15 mouse cellular contexts compared by ENCODE assay signal in the genomic region with DNA sequence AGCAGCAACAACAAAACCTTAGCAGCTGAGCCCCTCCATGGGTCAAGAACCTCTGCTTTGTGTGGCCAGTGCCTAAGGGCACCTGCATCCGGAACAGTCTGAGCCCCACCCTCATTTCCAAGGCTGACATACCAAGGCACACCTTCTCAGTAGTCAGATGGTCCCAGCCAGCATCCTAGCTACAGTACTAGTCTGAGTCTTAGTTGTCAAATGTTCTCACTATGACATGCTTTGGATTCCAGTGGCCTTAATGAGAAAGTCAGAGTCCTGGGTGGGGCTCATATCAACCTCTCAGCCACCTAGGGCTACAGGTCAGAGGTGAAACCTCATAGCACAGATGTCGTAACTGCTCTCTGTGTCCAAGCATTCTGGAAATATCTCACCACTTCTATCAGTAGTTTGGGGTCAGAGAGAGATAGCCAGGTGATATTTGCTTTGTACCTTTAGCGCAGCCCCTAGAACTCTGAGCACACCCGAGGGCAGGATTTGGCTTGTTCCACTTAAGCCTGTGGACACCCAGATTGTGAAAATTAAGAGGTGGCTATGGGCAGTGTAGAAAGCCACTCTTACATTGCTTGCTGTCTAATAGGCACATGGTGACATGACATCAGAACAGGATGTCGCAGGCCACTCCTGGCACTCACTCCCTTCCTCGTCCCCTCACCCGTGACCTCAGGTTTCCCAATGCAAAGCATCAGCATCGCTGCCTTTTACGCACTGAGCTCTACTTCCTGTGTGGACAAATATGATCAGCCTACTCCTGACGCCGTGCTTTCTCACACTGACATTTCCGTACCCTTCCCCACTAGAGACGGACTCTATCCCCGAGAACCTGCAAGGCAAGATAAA. TPM values are rescaled to one million over a fixed set of nuclear protein-coding genes. Genes with fewer than 3 reads are reported as not detected.
DNase-seq lines count a peak whose midpoint lies in the region; ATAC-seq lines count a peak whose summit lies in the region.
"Had no signal": no experiment of that assay in that cellular context is flagged by ENCODE, and none has a peak within 500 bp of the region (broad histone marks: within the 10 kb centered on the region; RNA-seq: fewer than 3 reads in every experiment).

No protein-coding gene starts in this region.

- 62% methylated on average over 14 of the region's 14 CpGs for WGBS in intestine, embryonic 15.5 days
- WGBS in intestine, embryonic 16.5 days: 60% methylated on average over 14 of the region's 14 CpGs
- WGBS in liver, embryonic 11.5 days: 43% methylated on average over 14 of the region's 14 CpGs
- WGBS in hindbrain, embryonic 16.5 days: 83% methylated on average over 14 of the region's 14 CpGs

- H3K4me2 ChIP-seq in intestine, embryonic 15.5 days (replicated peaks): no peak overlapping the region
- H3K4me2 ChIP-seq in intestine, embryonic 16.5 days (ENCODE audit: low read depth, low read length): no peak overlapping the region
- H3K4me2 ChIP-seq in liver, embryonic 11.5 days: peak overlapping the region; percentile 33
- H3K4me2 ChIP-seq in hindbrain, embryonic 16.5 days (ENCODE audit: low read length): no peak overlapping the region
- H3K4me2 ChIP-seq: embryonic facial prominence, embryonic 12.5 days; neural tube, embryonic 15.5 days had no signal

- no peak overlapping the region for H3K27ac ChIP-seq in intestine, embryonic 15.5 days
- H3K27ac ChIP-seq in intestine, embryonic 16.5 days (ENCODE audit: low read length): no peak overlapping the region
- no peak overlapping the region for H3K27ac ChIP-seq in liver, embryonic 11.5 days (ENCODE audit: low read depth, low read length)
- no peak overlapping the region for H3K27ac ChIP-seq in hindbrain, embryonic 16.5 days (ENCODE audit: low read depth, low read length)
- H3K27ac ChIP-seq: embryonic facial prominence, embryonic 12.5 days; neural tube, embryonic 15.5 days had no signal

- H3K36me3 ChIP-seq in intestine, embryonic 15.5 days: no peaks in the 10 kb centered on the region
- no peaks in the 10 kb centered on the region for H3K36me3 ChIP-seq in intestine, embryonic 16.5 days (ENCODE audit: control insufficient read depth, insufficient read depth, low read length)
- no peaks in the 10 kb centered on the region for H3K36me3 ChIP-seq in liver, embryonic 11.5 days (ENCODE audit: control insufficient read depth, insufficient read depth, low read length)
- no peaks in the 10 kb centered on the region for H3K36me3 ChIP-seq in hindbrain, embryonic 16.5 days (ENCODE audit: control insufficient read depth, insufficient read depth, low read length)
- H3K36me3 ChIP-seq: embryonic facial prominence, embryonic 12.5 days; neural tube, embryonic 15.5 days had no signal

- H3K4me3 ChIP-seq in intestine, embryonic 15.5 days (replicated peaks): no peak overlapping the region
- no peak overlapping the region for H3K4me3 ChIP-seq in intestine, embryonic 16.5 days (ENCODE audit: low read length)
- H3K4me3 ChIP-seq in liver, embryonic 11.5 days (ENCODE audit: low read depth, low read length): no peak overlapping the region
- H3K4me3 ChIP-seq in hindbrain, embryonic 16.5 days (ENCODE audit: low read length): no peak overlapping the region
- H3K4me3 ChIP-seq: embryonic facial prominence, embryonic 12.5 days; neural tube, embryonic 15.5 days had no signal

- H3K9me3 ChIP-seq in intestine, embryonic 15.5 days: no peaks in the 10 kb centered on the region
- no peaks in the 10 kb centered on the region for H3K9me3 ChIP-seq in intestine, embryonic 16.5 days (ENCODE audit: control insufficient read depth, low read length)
- H3K9me3 ChIP-seq in liver, embryonic 11.5 days (ENCODE audit: control insufficient read depth, low read length): no peaks in the 10 kb centered on the region
- no peaks in the 10 kb centered on the region for H3K9me3 ChIP-seq in hindbrain, embryonic 16.5 days (ENCODE audit: control insufficient read depth, low read length)
- H3K9me3 ChIP-seq: embryonic facial prominence, embryonic 12.5 days; neural tube, embryonic 15.5 days had no signal

- DNase-seq in ES-CJ7 (ENCODE audit: low read depth, low spot score): peak; percentile 54
- no peak for DNase-seq in liver, embryonic 11.5 days (ENCODE audit: low spot score)
- no peak for DNase-seq in cerebellum, adult 8-10 months
- DNase-seq in Muller cell, postnatal 12 days (ENCODE audit: inconsistent ontology term): no peak
- DNase-seq: heart, postnatal 10 days; kidney, postnatal 25 days; midbrain, embryonic 14.5 days; thymus, postnatal 25 days had no signal

- peaks cover 8% of the 10 kb centered on the region; the same call in 1 of the 2 replicates for H3K4me1 ChIP-seq in intestine, embryonic 15.5 days (replicated peaks)
- peaks cover 8% of the 10 kb centered on the region; the same call in 1 of the 2 replicates for H3K4me1 ChIP-seq in intestine, embryonic 16.5 days (ENCODE audit: control insufficient read depth, insufficient read depth, low read length)
- peaks cover 9% of the 10 kb centered on the region for H3K4me1 ChIP-seq in liver, embryonic 11.5 days (replicated peaks; ENCODE audit: control insufficient read depth, insufficient read depth, low read length)
- H3K4me1 ChIP-seq in hindbrain, embryonic 16.5 days (ENCODE audit: control insufficient read depth, insufficient read depth, low read depth, low read length): no peaks in the 10 kb centered on the region
- H3K4me1 ChIP-seq: embryonic facial prominence, embryonic 12.5 days; neural tube, embryonic 15.5 days had no signal

- H3K27me3 ChIP-seq in intestine, embryonic 15.5 days (replicated peaks): no peaks in the 10 kb centered on the region
- no peaks in the 10 kb centered on the region for H3K27me3 ChIP-seq in intestine, embryonic 16.5 days (replicated peaks; ENCODE audit: control insufficient read depth, insufficient read depth, low read length)
- H3K27me3 ChIP-seq in liver, embryonic 11.5 days (replicated peaks; ENCODE audit: control insufficient read depth, insufficient read depth, low read length): no peaks in the 10 kb centered on the region; the same call in 1 of the 2 replicates
- no peaks in the 10 kb centered on the region for H3K27me3 ChIP-seq in hindbrain, embryonic 16.5 days (replicated peaks; ENCODE audit: control insufficient read depth, insufficient read depth, low read length)
- H3K27me3 ChIP-seq: embryonic facial prominence, embryonic 12.5 days; neural tube, embryonic 15.5 days; Patski had no signal

- no peak overlapping the region for H3K9ac ChIP-seq in intestine, embryonic 15.5 days
- H3K9ac ChIP-seq in intestine, embryonic 16.5 days (ENCODE audit: low read depth, low read length): no peak overlapping the region
- H3K9ac ChIP-seq in liver, embryonic 11.5 days (ENCODE audit: low read depth, low read length): no peak overlapping the region
- no peak overlapping the region for H3K9ac ChIP-seq in hindbrain, embryonic 16.5 days (ENCODE audit: low read depth, low read length)
- H3K9ac ChIP-seq: embryonic facial prominence, embryonic 12.5 days; neural tube, embryonic 15.5 days had no signal

- peak; percentile 9; the same call in 1 of the 2 replicates for ATAC-seq in intestine, embryonic 15.5 days
- no peak for ATAC-seq in intestine, embryonic 16.5 days
- peak; percentile 42 for ATAC-seq in liver, embryonic 11.5 days (replicated peaks; ENCODE audit: low FRiP score)
- peak; percentile 85 for ATAC-seq in megakaryocyte progenitor cell, adult 5-6 weeks (replicated peaks; ENCODE audit: poor library complexity)
- no peak for ATAC-seq in hindbrain, embryonic 16.5 days
- ATAC-seq: Patski had no signal

RNA-seq across cellular contexts. Expression of a gene that starts 26.8 kb away (rescaled TPM):
- polyA plus RNA-seq in intestine, embryonic 15.5 days (2015; fragmentation: Nextera tagmentation; extraction: Ambion mirVana): 32.4 and 34.6 TPM in 2 replicates
- polyA plus RNA-seq in intestine, embryonic 16.5 days (2015; fragmentation: Nextera tagmentation; extraction: Ambion mirVana): 27.0 and 27.8 TPM in 2 replicates
- 34.2 and 35.3 TPM in 2 replicates for polyA plus RNA-seq in liver, embryonic 11.5 days (2014; fragmentation: Nextera tagmentation; extraction: Ambion mirVana)
- 14.3 and 17.8 TPM in 2 replicates for total RNA-seq in megakaryocyte progenitor cell, adult 5-6 weeks (2015)
- total RNA-seq in megakaryocyte progenitor cell, adult 5-6 weeks (2017): 7.1 and 10.9 TPM in 2 replicates
- polyA plus RNA-seq in hindbrain, embryonic 16.5 days (2015; fragmentation: Nextera tagmentation; extraction: Ambion mirVana): 31.1 and 31.3 TPM in 2 replicates

RNA-seq across cellular contexts. Expression of a gene that starts 29.3 kb away (rescaled TPM):
- 44.7 and 44.8 TPM in 2 replicates for polyA plus RNA-seq in intestine, embryonic 15.5 days (2015; fragmentation: Nextera tagmentation; extraction: Ambion mirVana)
- 39.7 and 40.1 TPM in 2 replicates for polyA plus RNA-seq in intestine, embryonic 16.5 days (2015; fragmentation: Nextera tagmentation; extraction: Ambion mirVana)
- polyA plus RNA-seq in liver, embryonic 11.5 days (2014; fragmentation: Nextera tagmentation; extraction: Ambion mirVana): 26.5 and 26.7 TPM in 2 replicates
- 56.0 and 76.2 TPM in 2 replicates for total RNA-seq in megakaryocyte progenitor cell, adult 5-6 weeks (2015)
- total RNA-seq in megakaryocyte progenitor cell, adult 5-6 weeks (2017): 94.2 and 106 TPM in 2 replicates
- 71.5 and 80.7 TPM in 2 replicates for polyA plus RNA-seq in hindbrain, embryonic 16.5 days (2015; fragmentation: Nextera tagmentation; extraction: Ambion mirVana)

RNA-seq across cellular contexts. Expression of a gene that starts 33.9 kb away (rescaled TPM):
- 0.24 and 0.39 TPM in 2 replicates for polyA plus RNA-seq in intestine, embryonic 15.5 days (2015; fragmentation: Nextera tagmentation; extraction: Ambion mirVana)
- polyA plus RNA-seq in intestine, embryonic 16.5 days (2015; fragmentation: Nextera tagmentation; extraction: Ambion mirVana): 0.13 and 0.29 TPM in 2 replicates
- polyA plus RNA-seq in liver, embryonic 11.5 days (2014; fragmentation: Nextera tagmentation; extraction: Ambion mirVana): 0.47 and 0.58 TPM in 2 replicates
- 1.1 TPM in 1 of 2 replicates, not detected in the other for total RNA-seq in megakaryocyte progenitor cell, adult 5-6 weeks (2015)
- 0.68 TPM in 1 of 2 replicates, not detected in the other for total RNA-seq in megakaryocyte progenitor cell, adult 5-6 weeks (2017)
- 0.34 and 0.41 TPM in 2 replicates for polyA plus RNA-seq in hindbrain, embryonic 16.5 days (2015; fragmentation: Nextera tagmentation; extraction: Ambion mirVana)
- total RNA-seq: heart, postnatal 10 days had no signal

Comparison
In these comparisons a context has a peak if more than half of its experiments do, and no peak if none do; other contexts are left out.
1. ATAC-seq: peak in intestine, embryonic 15.5 days (single experiment), liver, embryonic 11.5 days (single experiment) and megakaryocyte progenitor cell, adult 5-6 weeks (single experiment); none in intestine, embryonic 16.5 days (single experiment) and hindbrain, embryonic 16.5 days (single experiment).